Mouse (Mus musculus) embryonic fibroblast, embryonic 13.5 days (primary cell): ENCODE results near the gene Zfp507.

Experiments used
- CTCF ChIP-seq: IDR thresholded peaks from 2 replicates; pipeline ENCODE4 v1.5.1; 2011; ENCODE audit warnings: mild to moderate bottlenecking, control low read depth, low read length, moderate library complexity, borderline replicate concordance; ENCODE audit not compliant: insufficient read depth
- POLR2A ChIP-seq: IDR thresholded peaks from 2 replicates; pipeline ENCODE4 v1.6.1; 2011; ENCODE audit warnings: low read depth, mild to moderate bottlenecking, control low read depth, low read length, moderate library complexity

GRCm38 (mm10) chr7:35819486-35819885 lies 16.7 kb upstream of the Zfp507 start:
- TF ChIP-seq CTCF, result no peak
- TF ChIP-seq POLR2A, result no peak
